Mouse (Mus musculus): ENCODE measurements around the gene Ctps2.

- TF ChIP-seq GATA1 (IDR thresholded peaks at IDR 0.05; ENCODE audit: low read length) = no peak
- no peak for TF ChIP-seq TAL1 (IDR thresholded peaks at IDR 0.05; ENCODE audit: low read length)
Observed at GRCm38 (mm10) chrX:162901371-162902039, 467 bp downstream of the Ctps2 start.

All from erythroblast, embryonic 14.5 days (primary cell).